Mouse (Mus musculus): ENCODE measurements around the gene Cuedc1.

Gene Cuedc1

DNA sequence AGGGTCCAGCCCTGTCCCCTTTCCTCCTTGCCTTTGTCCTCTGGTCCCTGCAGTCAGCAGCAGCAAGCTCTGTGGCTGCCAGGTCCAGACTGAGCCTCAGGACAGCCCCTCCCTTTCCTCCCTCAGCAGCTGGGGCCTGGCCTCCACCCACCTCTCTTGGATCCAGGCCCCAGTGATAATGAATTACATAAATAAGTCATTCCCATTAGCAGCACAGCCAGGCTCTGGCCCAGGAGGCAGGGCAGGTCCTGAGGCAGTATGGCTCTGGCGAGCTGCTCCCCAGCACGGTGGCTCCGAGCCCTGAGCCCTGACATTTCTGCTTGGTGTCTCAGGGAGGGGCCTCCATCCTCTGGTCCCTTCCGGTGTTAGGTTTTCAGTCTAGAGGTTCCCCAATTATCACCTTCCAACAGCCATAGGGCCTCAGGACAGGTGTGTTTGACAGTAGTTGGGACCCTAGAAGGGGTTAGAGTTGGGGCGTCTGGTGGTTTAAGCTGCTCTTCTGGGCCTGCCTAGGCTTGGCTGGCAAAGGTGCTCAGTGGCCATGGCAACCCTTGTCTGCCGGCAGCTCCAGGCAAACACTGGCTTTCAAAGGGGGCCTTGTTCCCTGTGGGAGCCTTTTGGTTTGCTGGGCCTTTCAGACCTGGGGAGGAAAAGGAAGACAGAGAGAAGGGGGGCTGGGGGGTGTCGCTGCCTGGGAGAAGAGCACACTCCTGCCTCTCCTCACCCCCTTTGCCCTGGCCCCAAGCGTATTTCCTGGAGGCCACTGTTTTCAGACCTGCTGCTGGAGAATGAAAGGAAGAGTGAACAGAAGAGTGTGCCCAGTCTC is 21.2 kb downstream of the Cuedc1 start:
- peak; percentile 54 to 62 for DNase-seq (ENCODE audit: low spot score in 2 of 2)

GRCm38 (mm10) chr11:88122545-88122944 is 24.7 kb downstream of the Cuedc1 start:
- DNase-seq (ENCODE audit: low spot score in 2 of 2) = no peak

GRCm38 (mm10) chr11:88123021-88123420 is 25.2 kb downstream of the Cuedc1 start:
- DNase-seq (ENCODE audit: low spot score in 2 of 2) = no peak

- no peak for DNase-seq (ENCODE audit: low spot score in 2 of 2)
Observed at GRCm38 (mm10) chr11:88123731-88124130, 25.9 kb downstream of the Cuedc1 start.

- no peak for DNase-seq (ENCODE audit: low spot score in 2 of 2)
Observed at GRCm38 (mm10) chr11:88125483-88125882, 27.6 kb downstream of the Cuedc1 start.

GRCm38 (mm10) chr11:88126306-88126793 is 28.5 kb downstream of the Cuedc1 start:
- peak in 1 of 2 experiments; percentile 42 for DNase-seq (ENCODE audit: low spot score in 2 of 2)

GRCm38 (mm10) chr11:88128461-88128860 is 30.6 kb downstream of the Cuedc1 start:
- no peak for DNase-seq (ENCODE audit: low spot score in 2 of 2)

GRCm38 (mm10) chr11:88129281-88129680 is 31.4 kb downstream of the Cuedc1 start:
- DNase-seq (ENCODE audit: low spot score in 2 of 2) = no peak

- DNase-seq (ENCODE audit: low spot score in 2 of 2) = no peak
Observed at GRCm38 (mm10) chr11:88129935-88130334, 32.1 kb downstream of the Cuedc1 start.

DNA sequence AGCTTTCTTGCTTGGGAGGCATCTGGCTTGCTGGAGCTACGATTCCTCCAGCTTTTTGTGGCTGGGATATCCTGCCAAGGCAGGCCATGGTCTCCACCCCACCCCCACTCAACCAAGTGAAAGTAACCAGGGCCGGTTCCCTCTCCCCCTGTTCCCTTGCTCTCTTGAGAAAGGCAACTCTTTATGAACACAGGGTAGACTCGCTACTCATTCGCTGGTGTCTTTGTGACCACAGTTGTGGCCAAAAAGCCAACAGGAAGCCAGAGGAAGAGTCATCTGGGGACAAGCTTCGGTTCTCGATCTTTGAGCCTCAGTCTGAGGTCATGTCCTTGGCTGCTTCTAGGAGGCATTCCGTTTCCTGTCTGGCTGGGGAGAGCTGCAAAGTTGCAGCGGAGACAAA is 34.0 kb downstream of the Cuedc1 start:
- no peak for DNase-seq (ENCODE audit: low spot score in 2 of 2)

GRCm38 (mm10) chr11:88135218-88135617 is 37.4 kb downstream of the Cuedc1 start:
- no peak for DNase-seq (ENCODE audit: low spot score in 2 of 2)

- DNase-seq (ENCODE audit: low spot score in 2 of 2) = no peak
Observed at GRCm38 (mm10) chr11:88137814-88138425, 40.1 kb downstream of the Cuedc1 start.

DNA sequence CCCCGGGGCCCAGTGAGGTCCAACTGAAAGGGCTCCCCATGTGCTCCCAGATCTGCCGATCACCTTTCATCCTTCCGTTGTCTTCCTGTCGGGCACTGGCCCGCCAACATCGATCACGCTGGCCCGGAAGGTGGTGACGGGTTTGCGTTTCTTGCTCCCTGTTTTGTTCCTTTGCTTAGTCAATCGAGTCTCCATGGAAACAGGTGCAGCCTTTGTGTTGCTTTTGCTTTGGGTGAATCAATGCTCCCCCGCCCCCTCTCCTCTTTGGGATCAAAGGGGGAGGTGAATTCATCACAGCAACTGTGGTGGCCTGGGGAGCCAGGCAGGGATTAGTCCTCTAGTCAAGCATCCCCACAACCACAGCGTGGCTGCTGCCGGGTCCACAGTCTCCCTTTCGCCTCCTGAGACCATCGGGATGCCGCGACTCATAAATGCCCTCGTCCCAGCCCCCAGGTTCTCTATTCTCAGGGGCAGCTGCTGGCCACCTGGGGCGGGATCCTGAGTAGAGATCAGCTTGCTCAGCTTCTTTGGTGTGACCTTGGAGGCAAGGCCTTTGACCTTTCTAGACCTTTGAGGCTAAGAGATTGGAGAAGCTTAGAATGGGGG is 41.5 kb downstream of the Cuedc1 start:
- peak; percentile 39 to 45 for DNase-seq (ENCODE audit: low spot score in 2 of 2)

DNA sequence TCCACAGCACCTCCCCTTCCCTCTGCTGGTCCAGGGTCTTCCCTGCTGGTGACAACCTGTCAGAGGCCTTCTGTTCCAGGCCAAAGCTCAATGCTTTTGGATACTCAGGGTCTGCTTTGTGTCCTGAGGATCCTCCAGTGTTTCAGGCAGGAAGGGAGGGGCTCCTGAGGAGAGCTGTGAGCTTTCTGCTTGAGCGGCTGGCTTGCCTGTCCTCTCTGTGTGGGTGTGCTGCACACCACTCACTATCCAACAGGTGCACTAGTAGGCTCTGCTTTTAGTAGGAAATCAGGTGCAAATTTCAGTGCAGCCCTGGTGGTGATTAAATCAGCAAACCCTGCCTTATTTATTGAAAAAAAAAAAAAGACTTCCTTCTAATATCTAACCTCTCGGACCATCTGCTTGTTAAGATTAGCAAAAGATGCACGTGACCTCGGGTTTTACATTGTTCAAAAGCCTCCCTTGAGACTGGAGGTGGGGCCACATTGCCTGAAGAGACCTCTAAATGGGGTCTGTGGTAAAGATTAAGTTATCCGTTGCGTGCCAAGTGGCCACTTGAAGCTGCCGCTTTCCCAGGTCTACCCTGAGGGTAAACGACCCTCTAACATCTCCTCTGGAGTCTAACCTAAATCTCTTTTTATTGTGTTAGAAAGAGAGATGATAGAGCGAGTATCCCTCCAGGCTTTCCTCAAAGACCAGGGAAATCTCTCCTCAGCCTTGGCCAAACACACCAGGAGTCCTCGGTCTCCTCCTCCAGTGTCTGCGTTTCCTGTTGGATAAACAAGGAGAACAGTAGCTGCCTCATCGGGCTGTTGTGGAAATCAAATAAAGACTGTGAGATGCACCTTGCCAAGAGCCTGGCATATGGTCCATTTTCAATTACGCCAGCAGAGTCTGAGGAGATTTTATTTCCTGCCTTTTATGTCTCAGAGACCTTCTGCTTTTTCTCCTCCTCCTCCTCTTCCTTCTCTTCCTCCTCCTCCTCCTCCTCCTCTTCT is 42.5 kb downstream of the Cuedc1 start:
- DNase-seq (ENCODE audit: low spot score in 2 of 2) = no peak

DNA sequence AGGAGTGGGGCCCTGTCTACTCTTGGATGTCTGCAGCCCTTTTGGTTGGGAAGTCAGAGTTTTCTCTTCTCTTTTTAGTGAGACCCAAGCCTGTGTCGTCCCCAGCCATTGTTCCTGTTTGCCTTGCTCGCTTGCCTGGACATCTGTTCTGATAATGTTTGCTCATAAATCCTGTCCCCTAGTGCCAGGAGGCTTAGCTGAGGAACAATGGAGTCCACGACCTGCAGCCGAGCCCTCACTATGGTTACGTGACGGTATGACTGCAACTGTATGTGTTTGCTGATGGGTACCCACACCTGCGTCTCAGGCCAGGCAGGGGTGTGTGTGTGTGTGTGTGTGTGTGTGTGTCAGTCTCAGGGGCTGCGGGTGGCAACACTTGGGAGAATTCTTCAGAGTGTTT is 44.5 kb downstream of the Cuedc1 start:
- no peak for DNase-seq (ENCODE audit: low spot score in 2 of 2)

- no peak for DNase-seq (ENCODE audit: low spot score in 2 of 2)
Observed at GRCm38 (mm10) chr11:88144100-88144499, 46.2 kb downstream of the Cuedc1 start.

DNA sequence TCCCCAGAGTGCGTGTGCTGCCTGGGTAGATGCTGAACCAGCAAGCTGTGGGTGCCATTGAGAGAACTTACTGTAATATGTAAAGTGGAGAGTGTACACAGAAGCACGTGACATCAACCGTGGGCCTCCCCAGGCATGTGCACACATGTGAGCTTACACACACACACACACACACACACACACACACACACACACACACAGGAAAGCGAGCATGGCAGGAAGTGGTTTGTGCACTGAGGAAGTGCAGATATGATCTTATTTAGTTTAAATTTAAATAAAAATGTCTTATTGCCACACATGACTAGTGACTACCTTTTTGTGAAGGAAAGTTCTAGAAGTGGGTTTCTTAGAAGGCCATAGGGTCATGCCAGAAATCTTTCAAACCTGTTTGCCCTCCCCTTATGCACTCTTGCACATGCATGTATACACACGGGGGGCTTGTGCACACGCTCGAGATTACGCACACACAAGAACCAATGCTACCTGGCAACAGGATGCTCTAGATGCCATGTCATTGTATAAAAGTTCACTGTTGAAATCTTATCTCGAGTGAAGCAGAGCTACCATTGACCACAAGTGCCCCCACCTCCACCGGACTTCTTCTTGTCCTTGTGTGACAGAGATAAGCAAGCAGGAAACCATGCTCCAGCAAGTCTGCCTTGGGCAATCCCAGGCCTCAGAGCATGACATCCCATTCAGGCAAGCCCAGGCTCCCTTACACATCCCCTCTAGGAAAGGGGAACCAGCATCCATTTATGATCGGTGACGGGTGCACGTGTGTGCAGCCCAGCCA is 47.6 kb downstream of the Cuedc1 start:
- DNase-seq (ENCODE audit: low spot score in 2 of 2) = no peak

GRCm38 (mm10) chr11:88146264-88147060 is 48.6 kb downstream of the Cuedc1 start:
- DNase-seq (ENCODE audit: low spot score in 2 of 2) = no peak

DNA sequence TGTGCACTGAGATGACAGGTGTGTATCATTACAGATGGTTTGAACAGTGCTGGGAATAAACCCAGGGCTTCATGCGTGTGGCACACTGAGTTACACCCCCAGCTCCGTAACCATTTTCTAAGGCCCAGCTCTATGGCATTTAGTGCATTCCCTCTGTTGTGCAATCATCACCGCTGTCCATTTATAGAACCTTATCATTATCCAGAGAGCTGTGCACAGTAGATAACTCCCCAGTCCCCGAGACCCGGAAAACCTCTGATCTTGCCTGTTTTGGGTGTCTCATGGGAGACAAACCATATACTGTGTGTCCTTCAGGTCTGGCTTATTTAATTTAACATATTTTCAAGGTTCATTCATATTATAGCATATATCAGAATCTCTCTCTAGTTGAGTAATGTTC is 49.5 kb downstream of the Cuedc1 start:
- DNase-seq (ENCODE audit: low spot score in 2 of 2) = no peak
